ENCODE assay signal across 10 mouse cellular contexts in genomic region chr3:27338437-27338836, GRCm38 (mm10). TPM values are rescaled to one million over a fixed set of nuclear protein-coding genes. Genes with fewer than 3 reads are reported as not detected.
DNase-seq lines count a peak whose midpoint lies in the region; ATAC-seq and TF ChIP-seq lines count a peak whose summit lies in the region.
"Had no signal": no experiment of that assay in that cellular context is flagged by ENCODE, and none has a peak within 500 bp of the region (broad histone marks: within the 10 kb centered on the region; RNA-seq: fewer than 3 reads in every experiment).

No protein-coding gene starts in this region.

- H3K27me3 ChIP-seq in intestine, embryonic 14.5 days (replicated peaks; ENCODE audit: control insufficient read depth, insufficient read depth, low read length), result no peaks in the 10 kb centered on the region
- H3K27me3 ChIP-seq in intestine, embryonic 15.5 days (replicated peaks), result no peaks in the 10 kb centered on the region
- H3K27me3 ChIP-seq in midbrain, postnatal 0 days (ENCODE audit: insufficient read depth, low read length), result no peaks in the 10 kb centered on the region
- H3K27me3 ChIP-seq: limb, embryonic 12.5 days had no signal

- H3K4me2 ChIP-seq in intestine, embryonic 14.5 days (ENCODE audit: low read length), result no peak overlapping the region
- no peak overlapping the region for H3K4me2 ChIP-seq in intestine, embryonic 15.5 days (replicated peaks)
- no peak overlapping the region for H3K4me2 ChIP-seq in midbrain, postnatal 0 days (ENCODE audit: low read depth, low read length, poor library complexity, severe bottlenecking)
- H3K4me2 ChIP-seq: limb, embryonic 12.5 days had no signal

- no peak for ATAC-seq in intestine, embryonic 14.5 days (replicated peaks; ENCODE audit: low FRiP score, low TSS enrichment, low read depth)
- no peak for ATAC-seq in intestine, embryonic 15.5 days
- ATAC-seq in midbrain, postnatal 0 days (ENCODE audit: low FRiP score), result no peak

- peak; percentile 59 for DNase-seq in intestine, embryonic 14.5 days (ENCODE audit: low spot score)
- DNase-seq in 3134 (ENCODE audit: extremely low read depth, insufficient read length, low spot score) (peak; percentile 23), ES-CJ7 (ENCODE audit: low read depth, low spot score) (peak; percentile 39)
- peak; percentile 57 for DNase-seq in embryo, embryonic 11 days
- DNase-seq in kidney, postnatal 10 days, result peak; percentile 81
- peak; percentile 67 for DNase-seq in midbrain, postnatal 0 days (ENCODE audit: low spot score)
- no peak for DNase-seq in c-Kit-positive CD71-positive TER-119-positive erythroid progenitor cells, embryonic 14.5 days (ENCODE audit: low spot score)

- WGBS in intestine, embryonic 14.5 days, result 28% methylated on average over 6 of the region's 6 CpGs
- WGBS in intestine, embryonic 15.5 days, result 28% methylated on average over 6 of the region's 6 CpGs
- WGBS in midbrain, postnatal 0 days, result 33% methylated on average over 6 of the region's 6 CpGs

- H3K4me3 ChIP-seq in intestine, embryonic 14.5 days (ENCODE audit: low read depth, low read length), result no peak overlapping the region
- H3K4me3 ChIP-seq in intestine, embryonic 15.5 days (replicated peaks), result no peak overlapping the region
- no peak overlapping the region for H3K4me3 ChIP-seq in midbrain, postnatal 0 days (ENCODE audit: low read depth, low read length)
- H3K4me3 ChIP-seq: limb, embryonic 12.5 days had no signal

- no peak overlapping the region for H3K27ac ChIP-seq in intestine, embryonic 14.5 days (ENCODE audit: low read depth)
- no peak overlapping the region for H3K27ac ChIP-seq in intestine, embryonic 15.5 days
- no peak overlapping the region for H3K27ac ChIP-seq in midbrain, postnatal 0 days (ENCODE audit: low read depth, low read length)
- H3K27ac ChIP-seq: limb, embryonic 12.5 days had no signal

- no peaks in the 10 kb centered on the region for H3K9me3 ChIP-seq in intestine, embryonic 14.5 days (ENCODE audit: control insufficient read depth, low read length)
- no peaks in the 10 kb centered on the region for H3K9me3 ChIP-seq in intestine, embryonic 15.5 days
- no peaks in the 10 kb centered on the region for H3K9me3 ChIP-seq in midbrain, postnatal 0 days (ENCODE audit: low read length)
- H3K9me3 ChIP-seq: limb, embryonic 12.5 days had no signal

- no peaks in the 10 kb centered on the region for H3K36me3 ChIP-seq in intestine, embryonic 14.5 days (ENCODE audit: control insufficient read depth, insufficient read depth, low read length)
- H3K36me3 ChIP-seq in intestine, embryonic 15.5 days, result no peaks in the 10 kb centered on the region
- H3K36me3 ChIP-seq in midbrain, postnatal 0 days (ENCODE audit: insufficient read depth, low read length), result no peaks in the 10 kb centered on the region
- H3K36me3 ChIP-seq: limb, embryonic 12.5 days had no signal

- TF ChIP-seq CTCF in midbrain, postnatal 0 days (IDR thresholded peaks at IDR 0.05), result peak; percentile 77

- H3K9ac ChIP-seq in intestine, embryonic 14.5 days (ENCODE audit: low read length), result no peak overlapping the region
- H3K9ac ChIP-seq in intestine, embryonic 15.5 days, result no peak overlapping the region
- H3K9ac ChIP-seq in midbrain, postnatal 0 days (replicated peaks; ENCODE audit: low read length, poor library complexity, severe bottlenecking), result no peak overlapping the region
- H3K9ac ChIP-seq: limb, embryonic 12.5 days had no signal

- no peaks in the 10 kb centered on the region for H3K4me1 ChIP-seq in intestine, embryonic 14.5 days (replicated peaks; ENCODE audit: control insufficient read depth, insufficient read depth, low read length)
- no peaks in the 10 kb centered on the region for H3K4me1 ChIP-seq in intestine, embryonic 15.5 days (replicated peaks)
- H3K4me1 ChIP-seq in midbrain, postnatal 0 days (ENCODE audit: insufficient read depth, low read length), result no peaks in the 10 kb centered on the region
- H3K4me1 ChIP-seq: limb, embryonic 12.5 days had no signal

RNA-seq across cellular contexts. Expression of gene Tnfsf10, which starts 21.6 kb away (rescaled TPM):
- polyA plus RNA-seq in intestine, embryonic 14.5 days (2014; fragmentation: Nextera tagmentation; extraction: Ambion mirVana), result 0.36 and 0.41 TPM in 2 replicates
- polyA plus RNA-seq in intestine, embryonic 15.5 days (2015; fragmentation: Nextera tagmentation; extraction: Ambion mirVana), result 0.77 and 1.1 TPM in 2 replicates
- 0.47 and 3.3 TPM in 2 replicates for total RNA-seq in midbrain, postnatal 0 days (2014; rRNA removed)
- polyA plus RNA-seq in midbrain, postnatal 0 days (2015; fragmentation: Nextera tagmentation; extraction: Ambion mirVana), result 0.27 and 0.33 TPM in 2 replicates

RNA-seq across cellular contexts. Expression of gene Ghsr, which starts 32.7 kb away (rescaled TPM):
- not detected in 2 replicates for polyA plus RNA-seq in intestine, embryonic 14.5 days (2014; fragmentation: Nextera tagmentation; extraction: Ambion mirVana)
- not detected in 2 replicates for polyA plus RNA-seq in intestine, embryonic 15.5 days (2015; fragmentation: Nextera tagmentation; extraction: Ambion mirVana)
- 2.5 and 2.8 TPM in 2 replicates for total RNA-seq in midbrain, postnatal 0 days (2014; rRNA removed)
- polyA plus RNA-seq in midbrain, postnatal 0 days (2015; fragmentation: Nextera tagmentation; extraction: Ambion mirVana), result 0.59 and 0.65 TPM in 2 replicates
- polyA plus RNA-seq: limb, embryonic 12.5 days; spleen, adult 2 months had no signal
